Mouse (Mus musculus): ENCODE results near the gene H2-D1.

GRCm38 (mm10) chr17:35232659-35233058, 29.9 kb upstream of the H2-D1 start:
- TF ChIP-seq MAFK (IDR thresholded peaks at IDR 0.05; ENCODE audit: insufficient read depth, low read depth, low read length) (no peak), ZNF384 (IDR thresholded peaks at IDR 0.05; ENCODE audit: low read depth, low read length) (no peak), HCFC1 (IDR thresholded peaks at IDR 0.05; ENCODE audit: borderline replicate concordance, insufficient read depth, low read length) (no peak), ZC3H11A (IDR thresholded peaks at IDR 0.05; ENCODE audit: borderline replicate concordance, low read depth, low read length) (no peak)

Measured in ES-E14 (cell line).